Mouse (Mus musculus): ENCODE results near the gene Zfp637. TPM values are rescaled to one million over a fixed set of nuclear protein-coding genes. Genes with fewer than 3 reads are reported as not detected.
A peak's percentile ranks its signal among the peaks of the same experiment; 100 is the strongest.
"Not testable (repeated sequence)": the region's sequence is repeated elsewhere in the genome, so short reads cannot be mapped to it uniquely, and the experiment has no call there.

Gene Zfp637
- polyA plus RNA-seq, 1 experiment from 2014 or later = 109 TPM

DNA sequence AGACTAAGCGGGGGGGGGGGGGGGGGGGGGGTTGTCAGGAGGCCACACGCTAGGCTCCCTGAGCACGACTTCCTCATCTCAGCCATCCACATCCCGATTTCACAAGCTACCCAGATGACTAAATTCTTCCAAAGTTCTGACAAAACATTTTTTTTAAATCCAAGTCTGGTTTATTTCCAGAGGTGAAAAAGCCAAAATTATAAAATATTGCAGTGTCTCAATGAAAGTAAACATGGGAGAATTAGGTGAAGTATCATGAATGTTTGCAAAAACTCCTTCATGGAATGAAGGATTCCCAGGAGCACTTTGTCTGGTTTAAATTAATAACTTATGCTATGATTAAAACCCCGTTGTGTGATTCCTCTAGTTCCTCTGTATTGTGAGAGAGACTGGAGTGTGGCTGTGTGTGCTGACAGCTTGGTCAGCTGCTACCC lies 23.9 kb upstream of the Zfp637 start:
- ATAC-seq (replicated peaks; ENCODE audit: low FRiP score, low TSS enrichment, low read depth) (no peak), DNase-seq (ENCODE audit: low spot score) (no peak)
- H3K9ac ChIP-seq (ENCODE audit: low read length) = no peak overlapping the region
- H3K9me3 ChIP-seq (ENCODE audit: control insufficient read depth, low read length) = no peaks in the 10 kb centered on the region
- no peak overlapping the region for H3K4me3 ChIP-seq (ENCODE audit: low read depth, low read length)
- H3K27me3 ChIP-seq (replicated peaks; ENCODE audit: control insufficient read depth, insufficient read depth, low read length) = no peaks in the 10 kb centered on the region
- H3K27ac ChIP-seq (ENCODE audit: low read depth) = no peak overlapping the region
- WGBS = 44% methylated on average over 4 of the region's 5 CpGs
- no peak overlapping the region for H3K4me2 ChIP-seq (ENCODE audit: low read length)
- H3K4me1 ChIP-seq (replicated peaks; ENCODE audit: control insufficient read depth, insufficient read depth, low read length) = no peaks in the 10 kb centered on the region
- no peaks in the 10 kb centered on the region for H3K36me3 ChIP-seq (ENCODE audit: control insufficient read depth, insufficient read depth, low read length)

DNA sequence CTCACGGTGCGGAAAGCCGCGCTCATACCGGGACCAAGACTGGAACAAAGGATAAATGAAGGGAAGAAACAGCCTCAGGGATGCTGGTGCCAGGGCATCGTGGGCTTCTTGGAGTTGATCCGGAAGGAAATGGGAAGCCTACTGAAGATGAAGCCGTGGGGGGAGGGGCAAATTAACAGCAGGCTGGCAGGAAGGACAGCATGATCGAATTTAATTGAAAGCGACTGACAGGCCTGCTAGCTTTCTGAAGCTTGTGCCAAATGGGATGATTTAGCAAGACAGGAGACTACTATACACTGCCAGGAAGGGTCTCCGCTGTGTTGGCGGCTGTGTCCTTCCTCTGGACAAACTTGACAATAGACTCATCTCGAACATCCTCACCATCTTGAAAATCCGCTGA lies 20.7 kb upstream of the Zfp637 start:
- Histone ChIP-seq H3K4me2 (ENCODE audit: low read length) (no peak overlapping the region), H3K27me3 (replicated peaks; ENCODE audit: control insufficient read depth, insufficient read depth, low read length) (no peaks in the 10 kb centered on the region), H3K36me3 (ENCODE audit: control insufficient read depth, insufficient read depth, low read length) (no peaks in the 10 kb centered on the region), H3K9ac (ENCODE audit: low read length) (no peak overlapping the region), H3K27ac (ENCODE audit: low read depth) (no peak overlapping the region), H3K4me1 (replicated peaks; ENCODE audit: control insufficient read depth, insufficient read depth, low read length) (0 out of 2 replicates have a peak, but pooled peaks cover 4% of the 10 kb centered on the region), H3K4me3 (ENCODE audit: low read depth, low read length) (no peak overlapping the region), H3K9me3 (ENCODE audit: control insufficient read depth, low read length) (no peaks in the 10 kb centered on the region)
- ATAC-seq (replicated peaks; ENCODE audit: low FRiP score, low TSS enrichment, low read depth) (no peak), DNase-seq (ENCODE audit: low spot score) (no peak)
- whole genome bisulfite sequencing = 92% methylated on average over 14 of the region's 14 CpGs

DNA sequence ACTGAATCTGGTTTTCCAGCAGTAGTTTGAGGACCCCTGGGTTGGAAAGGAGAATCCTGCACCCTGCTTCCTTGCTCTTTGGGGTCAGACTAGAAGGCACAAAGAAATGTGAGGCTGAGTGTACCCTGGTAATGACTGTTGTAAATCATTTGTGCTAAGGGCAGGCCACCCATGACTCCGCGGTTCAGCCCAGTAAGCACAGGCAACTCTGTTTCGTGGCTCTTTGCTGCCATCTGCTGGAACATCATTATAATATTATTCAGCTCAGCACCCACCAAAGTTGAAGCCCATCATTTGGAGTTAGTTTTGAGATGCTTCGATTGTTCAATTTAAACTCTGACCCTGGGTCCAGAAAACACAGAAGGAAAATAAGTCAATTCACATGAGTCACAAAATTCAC lies 15.6 kb upstream of the Zfp637 start:
- Histone ChIP-seq H3K4me1 (replicated peaks; ENCODE audit: control insufficient read depth, insufficient read depth, low read length) (peaks cover 12% of the 10 kb centered on the region; the same call in 1 of the 2 replicates), H3K9ac (ENCODE audit: low read length) (no peak overlapping the region), H3K36me3 (ENCODE audit: control insufficient read depth, insufficient read depth, low read length) (no peaks in the 10 kb centered on the region), H3K9me3 (ENCODE audit: control insufficient read depth, low read length) (no peaks in the 10 kb centered on the region), H3K27ac (ENCODE audit: low read depth) (no peak overlapping the region), H3K27me3 (replicated peaks; ENCODE audit: control insufficient read depth, insufficient read depth, low read length) (no peaks in the 10 kb centered on the region), H3K4me2 (ENCODE audit: low read length) (no peak overlapping the region), H3K4me3 (ENCODE audit: low read depth, low read length) (no peak overlapping the region)
- 10% methylated on average over 4 of the region's 4 CpGs for WGBS
- ATAC-seq (replicated peaks; ENCODE audit: low FRiP score, low TSS enrichment, low read depth) = peak; percentile 73; the same call in 1 of the 2 replicates
- DNase-seq (ENCODE audit: low spot score) = peak; percentile 86

DNA sequence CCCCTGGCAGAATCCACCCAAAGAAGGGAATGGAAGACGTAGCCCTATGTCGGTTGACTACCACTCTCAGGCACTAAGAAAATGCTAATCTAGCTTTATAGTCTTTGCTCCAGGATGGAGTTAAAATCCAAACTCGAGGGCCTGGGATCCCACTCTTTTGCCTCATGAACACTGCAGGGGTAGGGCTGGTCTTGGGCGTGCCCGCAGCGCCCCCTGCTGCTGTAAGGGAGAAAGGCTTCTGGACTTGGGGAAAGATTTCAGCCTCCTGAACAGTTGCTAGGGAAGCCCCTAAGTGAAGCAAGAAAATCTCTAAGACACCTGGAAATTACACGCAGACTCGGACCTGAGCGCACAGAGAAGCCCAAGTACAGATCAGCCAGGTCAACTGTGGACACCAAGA lies 12.7 kb upstream of the Zfp637 start:
- Histone ChIP-seq H3K9me3 (ENCODE audit: control insufficient read depth, low read length) (no peaks in the 10 kb centered on the region), H3K27me3 (replicated peaks; ENCODE audit: control insufficient read depth, insufficient read depth, low read length) (no peaks in the 10 kb centered on the region), H3K4me2 (ENCODE audit: low read length) (no peak overlapping the region), H3K4me1 (replicated peaks; ENCODE audit: control insufficient read depth, insufficient read depth, low read length) (peaks cover 12% of the 10 kb centered on the region; the same call in 1 of the 2 replicates), H3K4me3 (ENCODE audit: low read depth, low read length) (no peak overlapping the region), H3K27ac (ENCODE audit: low read depth) (no peak overlapping the region), H3K9ac (ENCODE audit: low read length) (no peak overlapping the region), H3K36me3 (ENCODE audit: control insufficient read depth, insufficient read depth, low read length) (no peaks in the 10 kb centered on the region)
- WGBS = 20% methylated on average over 9 of the region's 9 CpGs
- ATAC-seq (replicated peaks; ENCODE audit: low FRiP score, low TSS enrichment, low read depth) (0 out of 2 replicates have a peak, but pooled peaks have one; percentile 32), DNase-seq (ENCODE audit: low spot score) (peak; percentile 90)

DNA sequence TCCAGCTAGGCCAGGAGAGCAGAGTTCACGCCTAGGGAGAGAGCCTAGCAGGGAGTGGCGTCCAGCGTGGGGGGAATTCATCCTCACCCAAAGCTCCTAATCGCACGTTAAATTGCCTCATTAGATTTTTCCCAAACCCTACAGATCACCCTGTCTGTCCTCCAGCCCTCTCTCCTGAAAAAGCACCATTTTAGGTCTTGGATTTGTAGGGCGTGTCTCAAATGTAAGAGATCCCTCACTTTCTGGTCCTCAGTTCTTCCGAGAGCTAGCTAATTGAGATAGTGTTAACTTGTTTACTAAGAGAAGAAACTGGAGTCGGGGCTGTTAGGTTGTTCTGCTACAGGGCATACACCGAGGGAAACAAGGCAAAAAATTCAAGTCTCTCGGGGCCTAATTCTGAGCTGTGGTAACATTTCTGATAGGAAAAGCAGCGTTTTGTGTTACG lies 553 bp downstream of the Zfp637 start:
- Histone ChIP-seq H3K4me2 (ENCODE audit: low read length) (peak overlapping the region; percentile 69), H3K9ac (ENCODE audit: low read length) (peak overlapping the region; percentile 97), H3K9me3 (ENCODE audit: control insufficient read depth, low read length) (no peaks in the 10 kb centered on the region), H3K4me1 (replicated peaks; ENCODE audit: control insufficient read depth, insufficient read depth, low read length) (peaks cover 7% of the 10 kb centered on the region; the same call in 1 of the 2 replicates), H3K36me3 (ENCODE audit: control insufficient read depth, insufficient read depth, low read length) (peaks cover 35% of the 10 kb centered on the region), H3K27ac (ENCODE audit: low read depth) (peak overlapping the region; percentile 88), H3K27me3 (replicated peaks; ENCODE audit: control insufficient read depth, insufficient read depth, low read length) (no peaks in the 10 kb centered on the region), H3K4me3 (ENCODE audit: low read depth, low read length) (peak overlapping the region; percentile 88)
- WGBS = 10% methylated on average over 12 of the region's 12 CpGs
- ATAC-seq (replicated peaks; ENCODE audit: low FRiP score, low TSS enrichment, low read depth) (no peak), DNase-seq (ENCODE audit: low spot score) (no peak)

DNA sequence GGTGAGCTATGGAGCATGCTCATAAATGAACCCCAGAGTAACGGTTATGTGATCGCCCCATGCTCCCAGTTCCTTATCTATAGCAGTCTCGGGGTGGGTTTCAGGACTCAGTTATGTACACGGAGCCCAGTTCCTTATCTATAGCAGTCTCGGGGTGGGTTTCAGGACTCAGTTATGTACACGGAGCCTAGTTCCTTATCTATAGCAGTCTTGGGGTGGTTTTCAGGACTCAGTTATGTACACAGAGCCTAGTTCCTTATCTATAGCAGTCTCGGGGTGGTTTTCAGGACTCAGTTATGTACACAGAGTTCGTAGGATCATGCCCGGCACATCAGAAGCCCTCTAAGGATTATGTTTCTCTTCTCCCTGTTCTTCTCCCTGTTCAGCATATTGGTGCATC lies 3.6 kb downstream of the Zfp637 start:
- Histone ChIP-seq H3K9me3 (ENCODE audit: control insufficient read depth, low read length) (no peaks in the 10 kb centered on the region), H3K27me3 (replicated peaks; ENCODE audit: control insufficient read depth, insufficient read depth, low read length) (no peaks in the 10 kb centered on the region), H3K9ac (ENCODE audit: low read length) (no peak overlapping the region), H3K4me2 (ENCODE audit: low read length) (no peak overlapping the region), H3K4me1 (replicated peaks; ENCODE audit: control insufficient read depth, insufficient read depth, low read length) (peaks cover 7% of the 10 kb centered on the region; the same call in 1 of the 2 replicates), H3K27ac (ENCODE audit: low read depth) (no peak overlapping the region), H3K4me3 (ENCODE audit: low read depth, low read length) (no peak overlapping the region), H3K36me3 (ENCODE audit: control insufficient read depth, insufficient read depth, low read length) (peaks cover 64% of the 10 kb centered on the region)
- ATAC-seq (replicated peaks; ENCODE audit: low FRiP score, low TSS enrichment, low read depth) (no peak), DNase-seq (ENCODE audit: low spot score) (no peak)
- 73% methylated on average over 9 of the region's 9 CpGs for WGBS

DNA sequence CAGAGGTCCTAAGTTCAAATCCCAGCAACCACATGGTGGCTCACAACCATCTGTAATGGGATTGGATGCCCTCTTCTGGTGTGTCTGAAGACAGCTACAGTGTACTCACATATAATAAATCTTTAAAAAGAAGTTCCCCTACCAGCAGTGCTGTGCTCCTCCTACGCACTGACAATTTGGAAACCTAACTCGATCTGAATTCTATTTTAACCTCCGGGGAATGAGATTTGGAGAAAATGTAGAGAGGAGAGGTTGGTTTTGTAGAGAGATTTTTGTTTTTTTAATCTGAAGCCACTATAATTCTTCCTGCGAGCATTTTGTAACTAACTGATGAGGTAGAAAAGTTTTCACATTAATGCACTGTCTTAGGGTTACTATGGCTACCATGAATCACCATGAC lies 5.7 kb downstream of the Zfp637 start:
- DNase-seq (ENCODE audit: low spot score); H3K4me1 ChIP-seq (replicated peaks; ENCODE audit: control insufficient read depth, insufficient read depth, low read length); H3K27me3 ChIP-seq (replicated peaks; ENCODE audit: control insufficient read depth, insufficient read depth, low read length); H3K4me3 ChIP-seq (ENCODE audit: low read depth, low read length); H3K4me2 ChIP-seq (ENCODE audit: low read length); ATAC-seq (replicated peaks; ENCODE audit: low FRiP score, low TSS enrichment, low read depth); H3K27ac ChIP-seq (ENCODE audit: low read depth); H3K9me3 ChIP-seq (ENCODE audit: control insufficient read depth, low read length); H3K9ac ChIP-seq (ENCODE audit: low read length): not testable (repeated sequence)
- H3K36me3 ChIP-seq (ENCODE audit: control insufficient read depth, insufficient read depth, low read length) = peaks cover 64% of the 10 kb centered on the region
- WGBS = 96% methylated on average over 4 of the region's 4 CpGs

DNA sequence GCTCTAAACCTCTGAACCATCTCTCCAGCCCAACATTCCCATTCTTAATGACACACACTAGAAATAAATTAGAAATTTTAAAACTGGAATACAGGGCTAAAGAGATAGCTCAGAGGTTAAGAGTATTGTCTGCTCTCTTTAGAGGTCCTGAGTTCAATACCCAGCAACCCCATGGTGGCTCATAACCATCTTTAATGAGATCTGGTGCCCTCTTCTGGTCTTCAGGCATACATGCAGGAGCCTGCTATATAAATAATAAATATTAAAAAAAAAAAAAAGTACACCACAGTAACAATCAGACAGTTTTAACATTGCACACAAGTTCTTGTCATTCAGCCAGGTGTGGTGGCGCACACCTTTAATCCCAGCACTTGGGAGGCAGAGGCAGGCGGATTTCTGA lies 6.8 kb downstream of the Zfp637 start:
- Histone ChIP-seq H3K27me3 (replicated peaks; ENCODE audit: control insufficient read depth, insufficient read depth, low read length) (no peaks in the 10 kb centered on the region), H3K4me3 (ENCODE audit: low read depth, low read length) (no peak overlapping the region), H3K9me3 (ENCODE audit: control insufficient read depth, low read length) (no peaks in the 10 kb centered on the region), H3K4me1 (replicated peaks; ENCODE audit: control insufficient read depth, insufficient read depth, low read length) (no peaks in the 10 kb centered on the region), H3K4me2 (ENCODE audit: low read length) (no peak overlapping the region), H3K36me3 (ENCODE audit: control insufficient read depth, insufficient read depth, low read length) (peaks cover 64% of the 10 kb centered on the region), H3K9ac (ENCODE audit: low read length) (no peak overlapping the region), H3K27ac (ENCODE audit: low read depth) (no peak overlapping the region)
- ATAC-seq (replicated peaks; ENCODE audit: low FRiP score, low TSS enrichment, low read depth) (no peak), DNase-seq (ENCODE audit: low spot score) (no peak)
- 92% methylated on average over 2 of the region's 2 CpGs for WGBS

DNA sequence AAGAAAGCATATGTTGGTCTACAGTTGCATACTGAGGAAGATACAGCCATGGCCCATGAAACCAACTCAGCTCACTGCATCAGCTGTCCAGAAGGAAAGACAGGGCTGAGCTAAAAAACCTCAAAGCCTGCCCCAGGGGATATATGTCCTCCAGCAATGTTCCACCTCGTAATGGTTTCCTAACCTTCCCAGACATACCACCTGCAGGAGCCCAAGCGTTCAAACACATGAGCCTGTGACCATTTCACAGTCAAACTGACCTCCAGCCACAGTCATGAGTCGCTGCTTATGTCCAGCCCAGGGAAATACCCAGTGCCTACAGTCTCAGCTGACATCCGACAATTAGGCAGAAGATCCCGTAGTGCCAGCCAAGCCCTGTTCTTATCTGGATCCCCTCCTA lies 7.6 kb downstream of the Zfp637 start:
- no peak for ATAC-seq (replicated peaks; ENCODE audit: low FRiP score, low TSS enrichment, low read depth)
- peaks cover 59% of the 10 kb centered on the region for H3K36me3 ChIP-seq (ENCODE audit: control insufficient read depth, insufficient read depth, low read length)
- DNase-seq (ENCODE audit: low spot score) = no peak
- H3K4me1 ChIP-seq (replicated peaks; ENCODE audit: control insufficient read depth, insufficient read depth, low read length) = no peaks in the 10 kb centered on the region
- H3K4me3 ChIP-seq (ENCODE audit: low read depth, low read length) = no peak overlapping the region
- H3K9ac ChIP-seq (ENCODE audit: low read length) = no peak overlapping the region
- no peaks in the 10 kb centered on the region for H3K9me3 ChIP-seq (ENCODE audit: control insufficient read depth, low read length)
- no peaks in the 10 kb centered on the region for H3K27me3 ChIP-seq (replicated peaks; ENCODE audit: control insufficient read depth, insufficient read depth, low read length)
- WGBS = 87% methylated on average over 5 of the region's 5 CpGs
- no peak overlapping the region for H3K27ac ChIP-seq (ENCODE audit: low read depth)
- no peak overlapping the region for H3K4me2 ChIP-seq (ENCODE audit: low read length)

Data from intestine, embryonic 14.5 days (tissue).